Mouse (Mus musculus) erythroblast, embryonic 14.5 days (primary cell): Measurements from ENCODE around the gene Plcb3. TPM values are rescaled to one million over a fixed set of nuclear protein-coding genes. Genes with fewer than 3 reads are reported as not detected.

ENCODE experiments used
- H3K27me3 ChIP-seq: 2 replicates; pipeline ENCODE4 v1.6.1; 2012; ENCODE audit warnings: inconsistent platforms; ENCODE audit not compliant: control insufficient read depth
- H3K36me3 ChIP-seq: 2 replicates; pipeline ENCODE4 v1.6.1; 2012; ENCODE audit warnings: mild to moderate bottlenecking, inconsistent platforms; ENCODE audit not compliant: control insufficient read depth
- H3K4me1 ChIP-seq: 2 replicates; pipeline ENCODE4 v1.6.1; 2012; ENCODE audit warnings: inconsistent platforms; ENCODE audit not compliant: control insufficient read depth
- H3K4me3 ChIP-seq: replicated peaks from 2 replicates; pipeline ENCODE3; 2012; ENCODE audit warnings: moderate library complexity, mild to moderate bottlenecking, inconsistent platforms
- H3K9me3 ChIP-seq: 2 replicates; pipeline ENCODE4 v1.6.1; 2012; ENCODE audit warnings: low read length, inconsistent platforms, mixed read lengths; ENCODE audit not compliant: control insufficient read depth
- GATA1 ChIP-seq: IDR thresholded peaks from 2 replicates; pipeline ENCODE4 v1.6.1; 2012; ENCODE audit warnings: low read length, inconsistent platforms, mixed read lengths
- TAL1 ChIP-seq: IDR thresholded peaks from 3 replicates; pipeline ENCODE4 v1.6.1; 2012; ENCODE audit warnings: low read length, inconsistent platforms, mixed read lengths
- polyA plus RNA-seq: library from polyadenylated mRNA; stranded (reverse); fragments of >175 nt; gene quantifications from 2 replicates; pipeline ENCODE4 v1.2.3, GENCODE M21; 2012

The Plcb3 gene
- polyA plus RNA-seq, 1 experiment, result 0.22 TPM

- Histone ChIP-seq H3K27me3 (no peaks in the 10 kb centered on the region), H3K4me1 (peaks cover 59% of the 10 kb centered on the region), H3K9me3 (no peaks in the 10 kb centered on the region), H3K4me3 (no peak overlapping the region), H3K36me3 (peaks cover 28% of the 10 kb centered on the region)
- no peak for TF ChIP-seq TAL1
- no peak for TF ChIP-seq GATA1
Measured at GRCm38 (mm10) chr19:6947742-6948141, 28.5 kb downstream of the Plcb3 start.

GRCm38 (mm10) chr19:6943709-6944108 is 32.6 kb downstream of the Plcb3 start:
- H3K4me3 ChIP-seq, result no peak overlapping the region
- no peak for TF ChIP-seq GATA1
- no peak for TF ChIP-seq TAL1
- H3K9me3 ChIP-seq, result no peaks in the 10 kb centered on the region
- peaks cover 28% of the 10 kb centered on the region for H3K36me3 ChIP-seq
- no peaks in the 10 kb centered on the region for H3K27me3 ChIP-seq
- H3K4me1 ChIP-seq, result peaks cover 43% of the 10 kb centered on the region

- H3K36me3 ChIP-seq, result peaks cover 25% of the 10 kb centered on the region
Measured at GRCm38 (mm10) chr19:6942764-6943163, 33.5 kb downstream of the Plcb3 start.

GRCm38 (mm10) chr19:6942249-6942691 is 34.0 kb downstream of the Plcb3 start, which contains the start of gene Gpr137:
TSS of gene Gpr137 (minus strand) at chr19:6942480.
- Histone ChIP-seq H3K4me3 (peak within 1 kb of the TSS; percentile 81), H3K36me3 (peaks cover 25% of the 10 kb centered on the region), H3K27me3 (0 out of 2 replicates have a peak, but pooled peaks cover 4% of the 10 kb centered on the region), H3K4me1 (peaks cover 40% of the 10 kb centered on the region), H3K9me3 (no peaks in the 10 kb centered on the region)
- no peak for TF ChIP-seq TAL1
- TF ChIP-seq GATA1, result no peak

More at GRCm38 (mm10) chr19:6942764-6943163, 33.5 kb downstream of the Plcb3 start:
- H3K4me3 ChIP-seq, result peak overlapping the region; percentile 81
- peaks cover 40% of the 10 kb centered on the region for H3K4me1 ChIP-seq
- no peaks in the 10 kb centered on the region for H3K9me3 ChIP-seq
- H3K27me3 ChIP-seq, result 0 out of 2 replicates have a peak, but pooled peaks cover 4% of the 10 kb centered on the region
- TF ChIP-seq TAL1 (no peak), GATA1 (no peak)

- H3K4me1 ChIP-seq, result peaks cover 38% of the 10 kb centered on the region
- TF ChIP-seq GATA1, result no peak
- TF ChIP-seq TAL1, result no peak
- H3K36me3 ChIP-seq, result peaks cover 22% of the 10 kb centered on the region
- H3K4me3 ChIP-seq, result peak within 1 kb of the TSS; percentile 81
- H3K9me3 ChIP-seq, result no peaks in the 10 kb centered on the region
- H3K27me3 ChIP-seq, result 0 out of 2 replicates have a peak, but pooled peaks cover 4% of the 10 kb centered on the region
Measured at GRCm38 (mm10) chr19:6941372-6942248, 34.7 kb downstream of the Plcb3 start, which contains the start of gene Bad. TSS of gene Bad (plus strand) at chr19:6941861.

- Histone ChIP-seq H3K27me3 (peaks cover 11% of the 10 kb centered on the region), H3K4me3 (peak overlapping the region; percentile 81), H3K36me3 (peaks cover 14% of the 10 kb centered on the region), H3K4me1 (peaks cover 34% of the 10 kb centered on the region), H3K9me3 (no peaks in the 10 kb centered on the region)
- no peak for TF ChIP-seq TAL1
Measured at GRCm38 (mm10) chr19:6940396-6941351, 35.6 kb downstream of the Plcb3 start.

- Histone ChIP-seq H3K4me3 (no peak overlapping the region), H3K27me3 (peaks cover 24% of the 10 kb centered on the region), H3K36me3 (peaks cover 5% of the 10 kb centered on the region), H3K4me1 (peaks cover 31% of the 10 kb centered on the region), H3K9me3 (no peaks in the 10 kb centered on the region; the same call in 1 of the 2 replicates)
- no peak for TF ChIP-seq TAL1
- no peak for TF ChIP-seq GATA1
Measured at GRCm38 (mm10) chr19:6939106-6940002, 36.9 kb downstream of the Plcb3 start.
